Mouse (Mus musculus): ENCODE measurements around the gene Clta.

- TF ChIP-seq USF1 (IDR thresholded peaks at IDR 0.05; ENCODE audit: low read depth) (no peak), POLR2A (IDR thresholded peaks at IDR 0.05; ENCODE audit: insufficient read length, low read depth) (no peak), TCF12 (IDR thresholded peaks at IDR 0.05; ENCODE audit: insufficient read depth, poor library complexity, severe bottlenecking) (no peak), MYOG (IDR thresholded peaks at IDR 0.05; ENCODE audit: control insufficient read depth in 1 of 3, insufficient read depth in 1 of 3, insufficient read length in 2 of 3, low read depth in 2 of 3) (no peak), MAX (IDR thresholded peaks at IDR 0.05; ENCODE audit: low read depth) (no peak), E2F4 (IDR thresholded peaks at IDR 0.05; ENCODE audit: insufficient read depth) (no peak), CEBPB (IDR thresholded peaks at IDR 0.05; ENCODE audit: insufficient read depth, poor library complexity, severe bottlenecking) (no peak)
These were observed 30.7 kb upstream of the Clta start for GRCm38 (mm10) chr4:43973526-43973981.
